Mouse (Mus musculus) testis, adult 2 months (tissue): ENCODE data around the gene Klhl40.

Source experiments
- CTCF ChIP-seq: fragments of 200-500 bp; IDR thresholded peaks from 2 replicates; pipeline ENCODE4 v1.5.1; 2012; ENCODE audit warnings: low read depth, mild to moderate bottlenecking, inconsistent platforms, low read length, moderate library complexity; ENCODE audit not compliant: control insufficient read depth, insufficient read depth, insufficient replicate concordance
- POLR2A ChIP-seq: fragments of 200-500 bp; IDR thresholded peaks from 2 replicates; pipeline ENCODE4 v1.6.1; 2012; ENCODE audit warnings: low read depth, mild to moderate bottlenecking, inconsistent platforms, low read length, moderate library complexity; ENCODE audit not compliant: control insufficient read depth

DNA sequence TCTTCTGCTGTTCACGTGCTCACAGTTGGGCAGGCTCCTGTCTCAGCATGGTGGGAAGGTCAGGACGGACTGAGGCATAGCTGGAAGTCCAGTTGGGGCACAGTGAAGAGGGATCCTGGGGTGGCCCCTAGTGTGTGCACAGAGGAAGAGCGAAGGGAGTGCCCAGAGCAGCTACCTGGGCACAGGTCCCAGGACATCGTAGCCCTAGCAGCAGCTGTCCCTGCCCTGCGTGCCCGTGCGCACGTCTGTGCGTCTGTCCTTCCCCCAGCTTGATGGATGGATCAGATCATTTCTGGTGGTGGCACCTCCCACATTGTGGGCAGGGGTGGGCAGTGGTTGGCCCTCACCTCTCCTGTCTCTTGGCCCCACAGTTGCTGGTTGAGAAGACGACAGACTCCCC, 15.2 kb upstream of the Klhl40 start:
- TF ChIP-seq CTCF, result no peak
- TF ChIP-seq POLR2A, result no peak
